Mouse (Mus musculus): Measurements from ENCODE around the gene Tstd2.

GRCm38 (mm10) chr4:46164027-46164426, 25.5 kb upstream of the Tstd2 start:
- no peak for TF ChIP-seq POLR2A (IDR thresholded peaks at IDR 0.05; ENCODE audit: low read depth, low read length)
- no peak for TF ChIP-seq CTCF (IDR thresholded peaks at IDR 0.05; ENCODE audit: extremely low read depth, insufficient read depth, insufficient read length, insufficient replicate concordance)

Data from spleen, adult 2 months (tissue).